Mouse (Mus musculus) embryonic fibroblast, embryonic 13.5 days (primary cell): ENCODE results near the gene Akap8.

Source experiments
- CTCF ChIP-seq: IDR thresholded peaks from 2 replicates; pipeline ENCODE4 v1.5.1; 2011; ENCODE audit warnings: mild to moderate bottlenecking, control low read depth, low read length, moderate library complexity, borderline replicate concordance; ENCODE audit not compliant: insufficient read depth
- POLR2A ChIP-seq: IDR thresholded peaks from 2 replicates; pipeline ENCODE4 v1.6.1; 2011; ENCODE audit warnings: low read depth, mild to moderate bottlenecking, control low read depth, low read length, moderate library complexity

DNA sequence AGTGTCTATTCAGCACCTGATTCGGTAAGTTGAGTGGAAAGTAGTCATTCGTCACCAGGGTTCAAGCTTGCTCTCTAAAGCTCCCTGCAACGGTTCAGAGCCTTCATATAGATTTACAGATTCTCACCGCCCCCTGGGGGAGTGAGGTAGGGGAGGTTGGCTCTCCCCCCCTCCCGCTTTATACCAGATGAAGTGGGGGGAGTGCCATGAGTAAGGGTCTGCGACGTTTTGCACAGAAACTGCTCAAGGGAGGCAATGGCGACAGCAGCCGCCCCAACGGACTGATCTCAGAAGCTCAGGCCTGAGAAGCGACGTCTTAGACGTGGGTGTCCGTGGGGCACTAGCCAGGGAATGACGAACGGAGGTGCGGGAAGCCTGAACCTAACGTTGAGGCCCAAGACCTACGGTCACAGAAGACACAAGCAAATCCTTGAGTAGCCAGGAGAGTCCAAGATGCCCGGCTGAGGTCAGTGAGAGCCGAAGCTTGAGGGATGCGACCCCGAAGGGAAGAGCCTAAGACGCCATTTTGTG is 28.9 kb upstream of the Akap8 start:
- no peak for TF ChIP-seq POLR2A
- TF ChIP-seq CTCF: no peak
